Mouse (Mus musculus) adrenal gland, postnatal 14 days (tissue): ENCODE measurements around the gene Camkv. TPM values are rescaled to one million over a fixed set of nuclear protein-coding genes. Genes with fewer than 3 reads are reported as not detected.

Experiments
- DNase-seq: peaks from one replicate; pipeline ENCODE4 v3.0.0; 2021; ENCODE audit warnings: mixed read lengths
- total RNA-seq: library from RNA; stranded (reverse); gene quantifications from 2 replicates; pipeline ENCODE4 v1.2.3, GENCODE M21; 2021

Gene Camkv
- total RNA-seq, 1 experiment from 2014 or later, result 2.3 TPM

- DNase-seq, result peak; percentile 73
Measured at GRCm38 (mm10) chr9:107923021-107923420, 12.5 kb upstream of the Camkv start.

- DNase-seq, result peak; percentile 47
Measured at GRCm38 (mm10) chr9:107923956-107924355, 11.5 kb upstream of the Camkv start.

- DNase-seq, result no peak
Measured at GRCm38 (mm10) chr9:107925251-107925650, 10.2 kb upstream of the Camkv start.

GRCm38 (mm10) chr9:107926920-107927420 lies 8.5 kb upstream of the Camkv start:
- DNase-seq, result no peak

- DNase-seq, result no peak
Measured at GRCm38 (mm10) chr9:107927749-107928148, 7.7 kb upstream of the Camkv start.

GRCm38 (mm10) chr9:107928169-107928568 lies 7.3 kb upstream of the Camkv start, which contains the start of gene Actl11:
Gene Actl11 (plus strand): TSS chr9:107928469.
- no peak for DNase-seq

DNA sequence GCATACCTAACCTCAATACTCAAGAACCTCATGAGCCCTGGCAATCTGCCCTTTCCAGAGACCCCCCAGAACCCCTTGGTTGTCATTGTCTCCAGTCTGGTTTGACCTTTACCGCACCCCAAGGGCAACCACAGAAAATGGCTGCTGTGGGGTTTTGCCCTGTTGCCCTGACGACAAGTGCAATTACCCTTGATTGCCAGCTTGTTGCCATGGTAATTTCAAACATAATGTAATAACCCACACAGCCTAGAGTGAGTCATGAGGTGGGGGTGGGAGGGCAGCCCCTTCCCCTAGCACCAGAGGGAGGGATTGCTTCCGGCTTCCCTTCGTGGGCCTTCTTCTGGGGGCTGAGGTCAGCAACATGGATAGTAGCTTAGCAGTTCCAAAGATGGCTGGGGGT lies 3.3 kb upstream of the Camkv start:
- DNase-seq, result no peak

- DNase-seq, result no peak
Measured at GRCm38 (mm10) chr9:107934146-107934545, 1.3 kb upstream of the Camkv start.

GRCm38 (mm10) chr9:107935790-107936214 lies 328 bp downstream of the Camkv start:
- peak; percentile 52 for DNase-seq

- DNase-seq, result peak; percentile 39
Measured at GRCm38 (mm10) chr9:107936215-107936822, 845 bp downstream of the Camkv start.

DNA sequence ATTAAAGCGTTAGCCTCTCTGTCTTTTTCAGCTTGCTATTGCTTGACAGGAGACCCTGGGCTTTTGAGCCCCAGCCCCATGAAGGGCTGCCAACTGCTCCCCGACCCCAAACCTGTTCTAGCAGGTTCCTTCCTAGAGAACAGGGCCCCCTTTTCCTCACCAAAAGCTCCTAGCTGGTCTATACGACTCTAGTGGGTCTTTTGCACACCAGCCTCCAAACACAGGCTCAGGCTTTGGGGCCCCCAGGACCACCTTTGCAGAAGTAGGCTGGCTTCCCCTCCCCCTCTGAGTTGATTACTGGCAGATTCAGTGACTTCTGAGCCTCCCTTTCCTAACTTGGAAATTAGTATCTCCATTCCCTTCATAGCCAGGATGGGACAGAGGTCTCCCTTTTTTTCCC lies 1.4 kb downstream of the Camkv start:
- DNase-seq, result no peak

DNA sequence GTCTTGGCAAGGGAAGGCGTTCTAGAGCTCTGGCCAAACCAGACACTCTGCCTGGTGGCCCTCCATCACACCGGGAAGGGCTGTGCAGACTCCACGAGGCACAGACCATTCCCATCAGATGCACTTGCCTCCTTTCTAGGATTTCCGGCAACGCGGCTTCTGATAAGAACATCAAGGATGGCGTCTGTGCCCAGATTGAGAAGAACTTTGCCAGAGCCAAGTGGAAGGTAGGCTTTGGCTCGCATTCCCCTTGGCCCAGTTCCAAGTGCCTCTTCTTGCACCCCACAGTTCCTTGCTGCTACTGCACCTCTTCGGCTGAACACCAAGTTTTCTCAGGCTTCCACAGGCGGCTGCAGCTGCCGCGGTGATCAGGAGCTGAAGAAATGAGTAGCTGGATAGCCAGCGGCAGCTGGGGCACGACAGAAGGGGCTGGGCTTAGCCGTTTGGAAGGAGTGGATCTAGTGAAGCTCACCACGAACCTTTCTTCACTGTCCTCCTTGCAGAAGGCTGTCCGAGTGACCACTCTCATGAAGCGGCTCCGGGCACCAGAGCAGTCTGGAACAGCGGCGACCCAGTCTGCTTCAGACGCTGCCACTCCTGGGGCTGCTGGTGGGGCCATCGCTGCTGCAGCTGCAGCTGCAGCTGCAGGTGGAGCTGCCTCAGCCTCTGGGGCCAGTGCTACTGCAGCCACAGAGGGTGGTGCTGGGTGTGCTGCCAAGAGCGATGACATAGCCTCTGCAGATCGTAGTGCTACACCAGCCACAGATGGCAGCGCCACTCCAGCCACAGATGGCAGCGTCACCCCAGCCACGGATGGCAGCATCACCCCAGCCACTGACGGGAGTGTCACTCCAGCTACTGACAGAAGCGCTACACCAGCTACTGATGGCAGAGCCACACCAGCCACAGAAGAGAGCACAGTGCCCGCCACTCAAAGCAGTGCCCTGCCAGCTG lies 12.0 kb downstream of the Camkv start:
- no peak for DNase-seq

GRCm38 (mm10) chr9:107949184-107949921 lies 13.9 kb downstream of the Camkv start:
- DNase-seq, result no peak

- DNase-seq, result no peak
Measured at GRCm38 (mm10) chr9:107949922-107950235, 14.4 kb downstream of the Camkv start, which contains the start of gene Traip. Gene Traip (plus strand): TSS chr9:107950136.

GRCm38 (mm10) chr9:107950460-107951355 lies 15.2 kb downstream of the Camkv start:
- peak; percentile 97 for DNase-seq

GRCm38 (mm10) chr9:107955613-107956289 lies 20.3 kb downstream of the Camkv start:
- no peak for DNase-seq

GRCm38 (mm10) chr9:107957141-107957540 lies 21.7 kb downstream of the Camkv start:
- DNase-seq, result no peak

- DNase-seq, result peak; percentile 68
Measured at GRCm38 (mm10) chr9:107959896-107960295, 24.4 kb downstream of the Camkv start.

- no peak for DNase-seq
Measured at GRCm38 (mm10) chr9:107960928-107961327, 25.5 kb downstream of the Camkv start.

DNA sequence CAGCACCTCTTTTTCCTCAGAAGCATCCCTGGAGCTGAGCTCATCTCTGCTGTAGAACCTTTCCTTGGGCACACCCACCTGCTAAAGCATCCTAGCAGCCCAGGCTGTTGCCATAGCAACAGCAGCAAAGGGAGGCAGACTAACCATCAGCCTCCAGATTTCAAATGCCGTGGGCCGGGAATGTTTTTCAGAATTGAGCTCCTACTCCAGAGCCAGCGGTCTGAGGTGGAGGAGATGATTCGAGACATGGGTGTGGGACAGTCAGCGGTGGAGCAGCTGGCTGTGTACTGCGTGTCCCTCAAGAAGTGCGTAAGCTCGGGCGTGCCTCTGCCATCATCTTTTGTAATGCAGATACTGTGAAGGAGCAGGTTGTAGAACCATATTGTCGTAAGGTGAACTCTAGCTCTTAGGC lies 25.9 kb downstream of the Camkv start:
- DNase-seq, result no peak

DNA sequence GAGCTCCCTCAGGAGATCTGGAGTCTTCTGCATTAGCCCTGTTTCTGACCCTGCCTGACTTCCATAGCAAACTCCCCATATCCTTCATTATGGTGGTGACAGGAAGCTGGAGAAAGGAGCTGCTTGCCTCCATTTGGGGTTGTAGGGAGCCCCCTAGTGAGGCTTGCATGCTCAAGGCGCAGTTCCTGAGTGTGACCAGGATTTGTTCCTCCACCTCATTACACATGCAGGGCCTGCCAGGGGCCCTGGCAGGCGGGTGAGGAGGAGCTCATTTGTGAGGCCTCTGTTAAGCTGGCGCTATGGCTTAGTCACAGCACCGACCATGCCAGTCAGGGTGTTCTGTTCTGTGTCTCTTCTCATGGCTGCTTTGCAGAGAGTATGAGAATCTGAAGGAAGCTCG lies 26.4 kb downstream of the Camkv start:
- DNase-seq, result peak; percentile 51
